ENCODE assay signal across 11 mouse cellular contexts in the genomic region with DNA sequence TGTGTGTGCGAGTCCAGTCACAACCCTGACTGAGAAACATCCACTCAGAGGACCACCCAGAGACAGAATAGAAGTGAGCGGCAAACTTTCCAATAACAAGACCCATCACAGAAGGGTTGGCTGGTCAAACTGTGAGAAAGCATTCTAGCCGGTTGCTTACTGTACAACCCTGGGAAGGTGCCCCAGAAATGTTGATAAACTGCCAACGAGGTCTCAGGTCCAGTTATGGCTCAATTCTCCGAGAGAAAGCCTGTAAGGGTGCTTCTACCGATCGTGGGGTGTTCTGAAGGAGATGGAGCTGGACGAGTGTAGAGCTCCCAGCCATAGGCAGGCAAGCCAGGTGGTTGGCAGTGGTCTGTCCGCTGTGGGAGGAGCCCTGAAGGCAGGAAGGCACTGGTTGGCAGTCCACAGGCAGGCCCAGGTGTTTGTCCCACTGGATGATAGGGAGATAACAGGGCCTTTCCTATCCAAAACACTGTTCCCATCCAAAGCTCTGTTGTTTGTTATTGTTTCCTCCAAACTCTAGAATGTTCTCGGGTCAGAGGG.
DNase-seq lines count a peak whose midpoint lies in the region; ATAC-seq and TF ChIP-seq lines count a peak whose summit lies in the region.
"Had no signal": no experiment of that assay in that cellular context is flagged by ENCODE, and none has a peak within 500 bp of the region (broad histone marks: within the 10 kb centered on the region; RNA-seq: fewer than 3 reads in every experiment).

No protein-coding gene starts in this region.

- TF ChIP-seq CTCF in left cerebral cortex, adult 2 months (IDR thresholded peaks at IDR 0.05) = no peak

- WGBS in heart, embryonic 15.5 days = 68% methylated on average over 10 of the region's 10 CpGs

- H3K9me3 ChIP-seq in heart, embryonic 15.5 days (replicated peaks) = no peaks in the 10 kb centered on the region
- H3K9me3 ChIP-seq: intestine, embryonic 15.5 days had no signal

- H3K9ac ChIP-seq in heart, embryonic 15.5 days = no peak overlapping the region
- H3K9ac ChIP-seq: intestine, embryonic 15.5 days had no signal

- peak overlapping the region; percentile 71; the same call in 1 of the 2 replicates for H3K27ac ChIP-seq in heart, embryonic 15.5 days
- peak overlapping the region; percentile 91 for H3K27ac ChIP-seq in left cerebral cortex, adult 2 months
- H3K27ac ChIP-seq: intestine, embryonic 15.5 days had no signal

- no peak for ATAC-seq in heart, embryonic 15.5 days (replicated peaks; ENCODE audit: insufficient number of reproducible peaks, insufficient read depth, low FRiP score, low read depth)
- ATAC-seq: intestine, embryonic 15.5 days had no signal

- peaks cover 56% of the 10 kb centered on the region for H3K4me1 ChIP-seq in heart, embryonic 15.5 days (replicated peaks)

- no peak overlapping the region for H3K4me3 ChIP-seq in heart, embryonic 15.5 days
- H3K4me3 ChIP-seq in left cerebral cortex, adult 2 months = no peak overlapping the region
- H3K4me3 ChIP-seq: intestine, embryonic 15.5 days had no signal

- DNase-seq in adrenal gland, postnatal 14 days = peak; percentile 51
- DNase-seq in adrenal gland, adult 8-10 months = no peak
- DNase-seq in heart, postnatal 36 days = no peak
- DNase-seq in left cerebral cortex, adult 2 months (ENCODE audit: extremely low spot score in 1 of 2, low spot score in 2 of 2) = no peak
- DNase-seq in left cerebral cortex, adult 18-20 months (ENCODE audit: low spot score in 2 of 2) = no peak
- DNase-seq in adipocyte (ENCODE audit: low spot score) = peak; percentile 58
- no peak for DNase-seq in right cerebral cortex, postnatal 25 days
- DNase-seq: adrenal gland, adult 2 months; thymus, postnatal 25 days had no signal

- H3K36me3 ChIP-seq in heart, embryonic 15.5 days = no peaks in the 10 kb centered on the region
- H3K36me3 ChIP-seq: intestine, embryonic 15.5 days had no signal

- H3K27me3 ChIP-seq in heart, embryonic 15.5 days = no peaks in the 10 kb centered on the region
- H3K27me3 ChIP-seq: intestine, embryonic 15.5 days had no signal

- intact Hi-C loops in heart, postnatal 36 days (cut with DNase I) = loop anchor here (5.0 kb wide), 3 partner anchors 34 to 49 kb away; no protein-coding TSS in a partner anchor
- intact Hi-C loops in left cerebral cortex, adult 2 months (cut with DNase I) = loop anchor here (5.0 kb wide), 1 partner anchor 61 kb away; no protein-coding TSS in a partner anchor

- no peak overlapping the region for H3K4me2 ChIP-seq in heart, embryonic 15.5 days
- H3K4me2 ChIP-seq: intestine, embryonic 15.5 days had no signal

Comparison
In these comparisons a context has a peak if more than half of its experiments do, and no peak if none do; other contexts are left out.
1. DNase-seq: peak in adrenal gland, postnatal 14 days (single experiment) and adipocyte (single experiment); none in adrenal gland, adult 8-10 months (single experiment), heart, postnatal 36 days (0 of 2), left cerebral cortex, adult 2 months (0 of 2), left cerebral cortex, adult 18-20 months (0 of 2) and right cerebral cortex, postnatal 25 days (single experiment).